Mouse (Mus musculus) thymus, postnatal 25 days (tissue): ENCODE data around the gene Apeh.

ENCODE experiments used
- DNase-seq: peaks from one replicate; pipeline ENCODE4 v3.0.0; 2022

Gene Apeh

GRCm38 (mm10) chr9:108073141-108073930, 21.1 kb downstream of the Apeh start:
- DNase-seq, result no peak

GRCm38 (mm10) chr9:108072481-108072924, 21.9 kb downstream of the Apeh start:
- DNase-seq, result no peak

DNA sequence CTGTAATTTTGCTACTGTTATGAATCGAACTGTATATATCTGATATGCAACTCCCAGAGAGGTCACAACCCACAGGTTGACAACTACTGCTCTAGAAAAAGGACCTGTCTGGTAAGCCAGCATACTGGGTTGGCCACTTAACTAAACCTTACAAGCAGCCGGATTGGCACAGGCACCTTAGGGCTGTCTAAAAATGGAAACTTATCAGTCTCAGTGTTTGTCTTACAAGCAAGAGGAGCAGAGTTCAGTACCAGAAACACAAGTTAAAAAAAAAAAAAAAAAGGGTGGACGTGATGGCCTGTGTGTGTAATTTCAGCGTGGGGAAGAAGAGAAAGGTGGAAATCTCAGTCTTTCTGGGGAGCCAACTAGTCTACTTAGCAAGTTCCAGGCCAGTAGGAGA, 22.6 kb downstream of the Apeh start:
- no peak for DNase-seq

GRCm38 (mm10) chr9:108069529-108069928, 24.9 kb downstream of the Apeh start:
- no peak for DNase-seq

DNA sequence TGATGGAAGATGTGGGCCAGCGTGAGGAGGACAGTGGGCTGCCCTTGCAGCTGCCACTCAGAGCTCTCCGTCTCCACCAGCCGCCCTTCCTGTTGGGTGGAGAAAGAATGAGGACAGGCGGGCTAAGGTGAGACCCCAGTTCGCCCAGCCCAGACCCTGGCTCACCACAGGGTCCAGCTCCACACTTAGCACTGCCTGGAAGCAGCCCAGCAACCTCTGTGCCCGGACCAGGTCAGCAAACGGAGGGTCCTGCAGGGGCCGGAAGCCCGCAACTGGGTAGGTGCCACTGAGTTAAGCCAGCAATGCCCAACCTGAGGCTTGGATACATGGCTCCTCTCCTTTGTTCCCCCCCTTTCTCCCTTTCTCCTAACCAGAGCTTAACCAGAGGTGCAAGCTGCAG, 25.4 kb downstream of the Apeh start:
- no peak for DNase-seq

DNA sequence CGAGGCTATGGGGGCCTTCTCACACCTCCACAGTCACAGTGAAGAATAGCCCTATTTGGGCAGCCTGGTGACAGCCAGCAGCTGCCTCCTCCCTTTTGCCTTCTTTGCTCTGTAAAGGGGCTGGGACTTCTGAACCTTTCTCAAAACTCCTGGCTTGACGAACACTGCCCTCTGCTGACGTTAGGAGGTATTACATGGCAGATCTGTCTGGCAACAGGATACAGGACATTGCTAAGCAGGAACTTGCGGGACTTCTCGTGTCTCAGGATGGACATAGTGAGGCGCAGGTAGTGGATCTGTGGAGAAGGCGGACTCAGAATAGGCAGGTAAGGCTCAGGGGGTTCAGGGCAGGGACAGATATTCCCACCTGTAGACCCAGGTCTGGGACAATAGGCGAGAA, 26.5 kb downstream of the Apeh start:
- peak; percentile 82 for DNase-seq

- DNase-seq, result no peak
Observed at GRCm38 (mm10) chr9:108067199-108067598, 27.2 kb downstream of the Apeh start.

DNA sequence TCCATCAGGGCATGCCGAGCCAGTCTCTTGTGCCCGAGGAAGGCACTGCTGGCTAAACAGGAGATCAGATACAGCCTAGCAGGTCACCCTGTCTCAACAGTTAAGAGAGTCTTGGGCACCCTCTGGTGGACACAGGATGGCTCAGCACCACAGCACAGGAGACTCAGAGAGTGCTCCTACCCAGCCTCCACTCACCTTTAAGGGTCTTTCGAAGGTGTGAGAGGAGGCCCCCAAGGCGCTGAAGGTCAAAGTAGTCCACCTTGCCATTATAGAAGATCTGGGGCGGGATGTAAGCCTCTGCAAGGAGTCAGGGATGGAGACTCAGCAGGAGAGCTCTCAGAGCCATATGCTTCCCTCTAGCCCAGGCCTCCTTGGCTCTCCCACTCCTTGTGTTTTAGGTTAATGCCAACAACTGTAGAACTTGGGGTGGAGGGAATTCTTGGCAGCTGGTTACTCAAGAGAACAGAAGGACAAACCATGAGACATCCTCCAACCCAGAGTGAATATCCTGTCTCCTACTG, 28.9 kb downstream of the Apeh start:
- peak; percentile 67 for DNase-seq

GRCm38 (mm10) chr9:108063361-108063760, 31.0 kb downstream of the Apeh start:
- DNase-seq, result no peak

DNA sequence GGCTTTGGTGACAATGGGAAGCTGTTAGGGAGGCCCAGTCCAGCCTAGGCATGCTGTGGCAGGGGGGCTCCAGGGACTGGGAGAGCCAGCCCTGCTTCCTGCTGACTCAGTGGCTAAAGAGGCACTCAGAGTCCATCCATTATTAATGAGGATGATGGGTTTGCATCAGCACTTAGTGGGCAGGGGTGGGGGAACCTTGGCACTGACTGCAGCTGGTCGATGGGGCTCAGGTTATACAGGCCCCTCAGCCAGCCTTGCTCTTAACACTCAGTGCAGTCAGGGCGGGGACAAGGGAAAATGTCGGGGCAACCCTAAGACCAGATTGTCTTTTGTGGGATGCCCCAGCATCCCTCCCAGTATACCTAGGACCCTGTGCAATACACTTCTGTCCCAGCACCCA, 32.3 kb downstream of the Apeh start:
- DNase-seq, result no peak

- no peak for DNase-seq
Observed at GRCm38 (mm10) chr9:108058291-108058690, 36.1 kb downstream of the Apeh start.

DNA sequence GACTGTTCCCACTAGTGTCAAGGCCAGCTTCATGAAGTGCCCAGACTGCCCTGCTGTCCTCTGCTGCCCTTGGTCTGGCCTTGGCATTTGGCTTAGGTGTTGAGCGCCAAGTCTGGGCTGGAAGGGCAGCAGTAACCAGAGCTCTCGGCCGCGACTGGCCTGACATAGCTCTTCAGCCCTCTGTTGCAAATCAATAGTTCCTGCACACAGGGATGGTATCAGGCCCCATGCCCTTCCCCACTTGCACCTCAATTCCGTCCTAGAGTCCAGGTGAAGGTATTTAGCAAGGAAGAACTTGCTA, 37.2 kb downstream of the Apeh start:
- no peak for DNase-seq

- DNase-seq, result no peak
Observed at GRCm38 (mm10) chr9:108056361-108057261, 37.8 kb downstream of the Apeh start.

- no peak for DNase-seq
Observed at GRCm38 (mm10) chr9:108055661-108056237, 38.7 kb downstream of the Apeh start.

GRCm38 (mm10) chr9:108055061-108055460, 39.3 kb downstream of the Apeh start:
- DNase-seq, result no peak

DNA sequence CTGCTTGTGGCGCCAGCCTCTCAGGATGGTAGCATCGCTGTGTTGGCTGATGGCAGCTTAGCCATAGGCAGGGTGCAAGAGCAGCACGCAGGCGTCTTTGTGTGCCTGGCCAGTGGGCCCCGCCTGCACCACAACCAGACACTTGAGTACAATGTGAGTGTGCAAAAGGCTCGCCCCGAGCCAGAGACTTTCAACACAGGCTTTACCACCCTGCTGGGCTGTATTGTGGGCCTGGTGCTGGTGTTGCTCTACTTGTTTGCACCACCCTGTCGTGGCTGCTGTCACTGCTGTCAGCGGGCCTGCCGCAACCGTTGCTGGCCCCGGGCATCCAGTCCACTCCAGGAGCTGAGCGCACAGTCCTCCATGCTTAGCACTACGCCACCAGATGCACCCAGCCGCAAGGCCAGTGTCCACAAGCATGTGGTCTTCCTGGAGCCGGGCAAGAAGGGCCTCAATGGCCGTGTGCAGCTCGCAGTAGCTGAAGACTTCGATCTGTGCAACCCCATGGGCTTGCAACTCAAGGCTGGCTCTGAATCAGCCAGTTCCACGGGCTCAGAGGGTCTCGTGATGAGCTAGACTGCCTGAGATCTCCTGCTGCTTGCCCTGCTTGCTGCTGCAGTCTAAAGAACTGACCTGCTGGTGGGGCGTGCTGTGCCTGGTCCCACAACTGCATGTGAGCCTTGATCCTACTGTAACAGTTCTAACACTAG, 39.9 kb downstream of the Apeh start:
- no peak for DNase-seq

DNA sequence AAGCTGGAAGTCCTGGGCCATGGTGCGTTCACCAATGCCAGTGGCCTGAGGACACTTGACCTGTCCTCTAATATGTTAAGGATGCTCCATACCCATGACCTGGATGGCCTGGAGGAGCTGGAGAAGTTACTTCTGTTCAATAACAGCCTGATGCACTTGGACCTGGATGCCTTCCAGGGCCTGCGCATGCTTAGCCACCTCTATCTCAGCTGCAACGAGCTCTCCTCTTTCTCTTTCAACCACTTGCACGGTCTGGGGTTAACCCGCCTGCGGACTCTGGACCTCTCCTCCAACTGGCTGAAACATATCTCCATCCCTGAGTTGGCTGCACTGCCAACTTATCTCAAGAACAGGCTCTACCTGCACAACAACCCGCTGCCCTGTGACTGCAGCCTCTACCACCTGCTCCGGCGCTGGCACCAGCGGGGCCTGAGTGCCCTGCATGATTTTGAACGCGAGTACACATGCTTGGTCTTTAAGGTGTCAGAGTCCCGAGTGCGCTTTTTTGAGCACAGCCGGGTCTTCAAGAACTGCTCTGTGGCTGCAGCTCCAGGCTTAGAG, 40.7 kb downstream of the Apeh start:
- no peak for DNase-seq

- DNase-seq, result peak; percentile 96
Observed at GRCm38 (mm10) chr9:108052885-108053664, 41.3 kb downstream of the Apeh start, which contains the start of gene Amigo3. Amigo3 (plus strand) TSS chr9:108053159.

- DNase-seq, result no peak
Observed at GRCm38 (mm10) chr9:108052411-108052810, 42.0 kb downstream of the Apeh start.

- DNase-seq, result no peak
Observed at GRCm38 (mm10) chr9:108051931-108052220, 42.5 kb downstream of the Apeh start.

DNA sequence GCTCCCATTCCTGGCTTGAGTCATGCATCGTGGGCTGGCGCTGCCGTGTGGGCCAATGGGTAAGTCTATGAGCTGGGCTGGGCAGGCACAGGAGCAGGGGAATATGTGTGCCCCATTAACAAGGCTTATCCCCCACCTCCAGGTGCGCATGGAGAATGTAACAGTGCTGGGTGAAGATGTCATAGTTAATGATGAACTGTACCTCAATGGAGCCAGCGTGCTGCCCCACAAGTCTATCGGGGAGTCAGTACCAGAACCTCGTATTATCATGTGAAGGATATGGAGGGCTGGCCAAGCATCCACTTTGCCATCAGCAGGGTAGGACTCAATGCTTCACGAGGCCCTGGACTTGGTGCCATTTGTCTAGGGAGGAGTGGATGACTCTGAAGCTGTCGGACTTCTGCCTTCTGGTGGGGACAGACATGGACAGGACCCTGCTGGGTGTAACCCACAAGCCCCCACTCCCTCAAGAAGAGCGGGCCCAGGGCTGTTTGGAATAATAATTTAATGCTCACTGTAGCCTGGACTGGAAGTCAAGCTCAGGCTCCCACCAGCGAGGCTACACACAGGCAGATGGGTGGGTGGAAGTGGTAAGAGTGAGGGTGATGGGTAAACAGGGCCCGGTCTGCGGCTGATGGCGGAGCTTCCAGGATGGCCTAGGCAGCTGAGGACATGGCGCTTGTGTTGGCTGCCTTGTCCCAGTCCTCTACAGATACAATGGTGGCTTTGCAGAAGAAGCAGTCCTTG, 43.0 kb downstream of the Apeh start:
- DNase-seq, result no peak
